Mouse (Mus musculus) small intestine, adult 2 months (tissue): ENCODE data around the gene Zbtb44. TPM values are rescaled to one million over a fixed set of nuclear protein-coding genes. Genes with fewer than 3 reads are reported as not detected.

Experiments
- H3K27ac ChIP-seq: fragments of 200-500 bp; 2 replicates; pipeline ENCODE4 v1.5.1; 2012; ENCODE audit warnings: low read depth, low read length, control low read depth, inconsistent platforms; ENCODE audit not compliant: insufficient read depth
- H3K27me3 ChIP-seq: fragments of 200-500 bp; 2 replicates; pipeline ENCODE4 v1.6.1; 2012; ENCODE audit warnings: mild to moderate bottlenecking, moderate library complexity, low read length, inconsistent platforms; ENCODE audit not compliant: control insufficient read depth, insufficient read depth
- H3K36me3 ChIP-seq: fragments of 200-500 bp; 2 replicates; pipeline ENCODE4 v1.6.1; 2012; ENCODE audit warnings: mild to moderate bottlenecking, low read length, control low read depth, inconsistent platforms; ENCODE audit not compliant: control insufficient read depth, insufficient read depth
- H3K4me1 ChIP-seq: fragments of 200-500 bp; 2 replicates; pipeline ENCODE4 v1.6.1; 2012; ENCODE audit warnings: low read length, inconsistent platforms, mixed read lengths; ENCODE audit not compliant: control insufficient read depth, insufficient read depth, insufficient read length
- H3K4me3 ChIP-seq: fragments of 200-500 bp; 2 replicates; pipeline ENCODE4 v1.5.1; 2012; ENCODE audit warnings: low read depth, mild to moderate bottlenecking, control low read depth, inconsistent platforms, low read length, moderate library complexity
- CTCF ChIP-seq: fragments of 200-500 bp; IDR thresholded peaks from 2 replicates; pipeline ENCODE4 v1.5.1; 2012; ENCODE audit warnings: low read depth, mild to moderate bottlenecking, control low read depth, inconsistent platforms, low read length, moderate library complexity, mixed read lengths; ENCODE audit not compliant: insufficient replicate concordance, insufficient read length; ENCODE audit errors: extremely low read depth
- POLR2A ChIP-seq: fragments of 200-500 bp; IDR thresholded peaks from 2 replicates; pipeline ENCODE4 v1.6.1; 2012; ENCODE audit warnings: low read depth, mild to moderate bottlenecking, control low read depth, inconsistent platforms, low read length, moderate library complexity
- WGBS: fragments of 180-500 bp; shearing (Covaris S2); methylation state at CpG from one replicate; pipeline ENCODE4 v1.1.7; 2018; 5-methylcytosine and 5-hydroxymethylcytosine counted together
- polyA plus RNA-seq: library from polyadenylated mRNA; depleted of rRNA; stranded (reverse); fragments of >200 nt; gene quantifications from 2 replicates; pipeline ENCODE4 v1.2.3, GENCODE M21; 2012; rRNA removed

Zbtb44 gene
- polyA plus RNA-seq, 1 experiment, result 5.3 TPM

GRCm38 (mm10) chr9:31120533-31120915 lies 90.1 kb downstream of the Zbtb44 start:
- TF ChIP-seq CTCF, result no peak
- no peak for TF ChIP-seq POLR2A
- peaks cover 36% of the 10 kb centered on the region for H3K4me1 ChIP-seq
- peaks cover 2% of the 10 kb centered on the region; the same call in 1 of the 2 replicates for H3K36me3 ChIP-seq
- no peaks in the 10 kb centered on the region for H3K27me3 ChIP-seq
- H3K27ac ChIP-seq, result peak overlapping the region; percentile 95
- peak overlapping the region; percentile 14; the same call in 1 of the 2 replicates for H3K4me3 ChIP-seq
- WGBS, result 25% methylated on average over 4 of the region's 4 CpGs

GRCm38 (mm10) chr9:31122464-31123030 lies 92.1 kb downstream of the Zbtb44 start:
- Histone ChIP-seq H3K27ac (peak overlapping the region; percentile 3; the same call in 1 of the 2 replicates), H3K27me3 (no peaks in the 10 kb centered on the region), H3K36me3 (peaks cover 3% of the 10 kb centered on the region; the same call in 1 of the 2 replicates), H3K4me1 (peaks cover 35% of the 10 kb centered on the region), H3K4me3 (no peak overlapping the region)
- TF ChIP-seq POLR2A (no peak), CTCF (no peak)
- WGBS, result 66% methylated on average over 13 of the region's 13 CpGs

Other genes starting within 250 kb of the Zbtb44 start
- 4.0 and 4.6 TPM in 2 replicates for gene Adamts15, start 108.2 kb upstream of the Zbtb44 start, polyA plus RNA-seq
- 0.74 and 1.4 TPM in 2 replicates for gene Adamts8, start 88.1 kb upstream of the Zbtb44 start, polyA plus RNA-seq
- gene St14, start 101.2 kb downstream of the Zbtb44 start, polyA plus RNA-seq, result 132 and 279 TPM in 2 replicates
- 93.8 and 147 TPM in 2 replicates for gene Aplp2, start 181.2 kb downstream of the Zbtb44 start, polyA plus RNA-seq
- 4.4 and 9.3 TPM in 2 replicates for gene Prdm10, start 249.9 kb downstream of the Zbtb44 start, polyA plus RNA-seq